Mouse (Mus musculus) olfactory bulb, adult 2 months (tissue): ENCODE measurements around the gene Nlrc5.

Experiments used
- CTCF ChIP-seq: fragments of 200-500 bp; IDR thresholded peaks from 2 replicates; pipeline ENCODE4 v1.5.1; 2012; ENCODE audit warnings: low read depth, mild to moderate bottlenecking, low read length, moderate library complexity; ENCODE audit not compliant: insufficient read depth
- POLR2A ChIP-seq: fragments of 200-500 bp; IDR thresholded peaks from 2 replicates; pipeline ENCODE4 v1.6.1; 2012; ENCODE audit warnings: mild to moderate bottlenecking, low read depth, low read length, moderate library complexity; ENCODE audit not compliant: insufficient read depth

GRCm38 (mm10) chr8:94549041-94549440, 114.9 kb downstream of the Nlrc5 start:
- TF ChIP-seq CTCF (no peak), POLR2A (no peak)
